Mouse (Mus musculus) ES-E14 (cell line): ENCODE results near the gene Hepacam2.
"Not testable (repeated sequence)": the region's sequence is repeated elsewhere in the genome, so short reads cannot be mapped to it uniquely, and the experiment has no call there.

ENCODE experiments used
- CHD2 ChIP-seq: IDR thresholded peaks from 2 replicates; pipeline ENCODE4 v1.6.1; 2014; ENCODE audit warnings: mild to moderate bottlenecking, low read depth, low read length, inconsistent platforms
- HCFC1 ChIP-seq: IDR thresholded peaks from 2 replicates; pipeline ENCODE4 v1.6.1; 2012; ENCODE audit warnings: low read length, inconsistent platforms, borderline replicate concordance; ENCODE audit not compliant: insufficient read depth

GRCm38 (mm10) chr6:3424613-3425277, 73.4 kb downstream of the Hepacam2 start:
- TF ChIP-seq CHD2, HCFC1: not testable (repeated sequence)
